Mouse (Mus musculus) bone marrow macrophage, adult 2 months (primary cell): Measurements from ENCODE around the gene Ddx43.

Source experiments
- CTCF ChIP-seq: IDR thresholded peaks from 2 replicates; pipeline ENCODE4 v1.5.1; 2012; ENCODE audit warnings: low read depth, mild to moderate bottlenecking, low read length, moderate library complexity
- POLR2A ChIP-seq: IDR thresholded peaks from 2 replicates; pipeline ENCODE4 v1.6.1; 2012; ENCODE audit warnings: mild to moderate bottlenecking, low read depth, low read length, borderline replicate concordance

- TF ChIP-seq POLR2A: no peak
- TF ChIP-seq CTCF: no peak
These were observed 31.8 kb downstream of the Ddx43 start for GRCm38 (mm10) chr9:78427362-78427781.
